Mouse (Mus musculus): ENCODE results near the gene Prrt1. TPM values are rescaled to one million over a fixed set of nuclear protein-coding genes. Genes with fewer than 3 reads are reported as not detected.

Gene Prrt1
- polyA plus RNA-seq, 1 experiment from 2014 or later, result 7.5 TPM

DNA sequence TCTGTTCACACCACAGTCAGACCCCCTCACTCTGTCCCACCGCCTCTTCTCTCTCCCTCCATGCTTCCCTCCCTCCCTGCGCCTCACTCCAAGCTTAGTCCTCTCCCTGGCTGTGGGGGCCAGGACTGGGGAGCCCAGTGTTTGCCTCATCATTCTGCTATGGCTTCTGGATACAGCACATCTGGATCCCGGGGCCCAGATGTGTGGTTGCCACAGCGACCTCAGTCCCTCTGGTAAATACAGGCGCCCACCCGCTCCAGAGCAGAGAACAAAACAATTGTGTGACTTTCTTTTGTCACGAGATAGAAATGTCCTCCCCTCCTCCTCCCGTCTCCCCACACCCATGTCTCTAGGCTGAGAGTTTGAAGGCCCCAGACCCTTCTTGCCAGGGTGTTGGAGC lies 27.3 kb downstream of the Prrt1 start:
- 38% methylated on average over 8 of the region's 8 CpGs for WGBS
- Histone ChIP-seq H3K27ac (no peak overlapping the region), H3K27me3 (peaks cover 27% of the 10 kb centered on the region), H3K9ac (replicated peaks) (0 out of 2 replicates have a peak overlapping the region, but pooled peaks have one; percentile 1), H3K4me1 (replicated peaks) (peaks cover 6% of the 10 kb centered on the region), H3K36me3 (peaks cover 34% of the 10 kb centered on the region), H3K9me3 (no peaks in the 10 kb centered on the region), H3K4me3 (replicated peaks) (no peak overlapping the region), H3K4me2 (replicated peaks) (no peak overlapping the region)
- no peak for ATAC-seq

DNA sequence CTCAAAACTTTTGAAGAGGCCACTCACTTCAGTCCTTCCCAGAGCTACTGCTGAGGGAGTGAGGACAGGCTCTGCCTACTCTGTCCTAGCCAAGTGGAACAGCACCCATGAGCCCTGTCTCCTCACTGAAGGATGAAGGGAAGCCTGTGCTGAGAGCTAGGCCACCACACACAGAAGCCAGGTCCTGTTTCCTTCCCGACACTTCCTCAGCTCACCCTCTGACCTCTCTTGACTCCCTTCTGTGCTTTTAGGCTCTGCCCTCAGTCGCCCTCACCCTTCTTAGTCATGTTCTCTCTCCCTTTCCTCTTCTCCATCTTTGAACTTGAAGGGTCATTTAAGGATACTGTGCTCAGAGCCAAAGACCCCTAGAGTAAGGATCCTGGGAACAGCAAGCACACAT lies 27.9 kb downstream of the Prrt1 start:
- ATAC-seq, result no peak
- no peak overlapping the region for H3K4me2 ChIP-seq (replicated peaks)
- no peak overlapping the region for H3K27ac ChIP-seq
- H3K27me3 ChIP-seq, result peaks cover 27% of the 10 kb centered on the region
- H3K9me3 ChIP-seq, result no peaks in the 10 kb centered on the region
- peaks cover 28% of the 10 kb centered on the region for H3K36me3 ChIP-seq
- WGBS, result 40% methylated on average over 2 of the region's 2 CpGs
- peaks cover 6% of the 10 kb centered on the region for H3K4me1 ChIP-seq (replicated peaks)
- H3K4me3 ChIP-seq (replicated peaks), result no peak overlapping the region
- no peak overlapping the region for H3K9ac ChIP-seq (replicated peaks)

DNA sequence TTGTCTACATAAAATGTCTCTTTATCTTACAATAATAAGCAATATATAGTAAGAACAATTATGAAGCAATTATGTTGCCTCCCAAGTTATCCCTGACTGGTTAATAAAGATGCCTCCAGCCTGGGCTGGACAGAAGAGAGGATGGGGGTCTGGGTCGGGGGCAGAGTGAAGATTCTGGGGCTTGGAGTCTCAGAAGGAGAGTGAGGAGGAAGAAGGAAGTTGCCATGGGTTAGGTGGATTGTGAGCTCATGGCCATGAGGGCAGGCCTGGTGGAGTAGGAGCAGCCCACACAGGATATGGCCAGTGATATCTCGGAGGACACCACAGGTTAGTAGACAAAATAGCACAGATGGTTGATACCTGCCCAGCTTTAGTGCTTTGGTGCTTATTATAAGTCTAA lies 28.8 kb downstream of the Prrt1 start:
- peaks cover 6% of the 10 kb centered on the region for H3K4me1 ChIP-seq (replicated peaks)
- H3K27ac ChIP-seq, result no peak overlapping the region
- no peak for ATAC-seq
- WGBS, result 90% methylated on average over 2 of the region's 2 CpGs
- peaks cover 36% of the 10 kb centered on the region for H3K27me3 ChIP-seq
- no peak overlapping the region for H3K4me2 ChIP-seq (replicated peaks)
- no peaks in the 10 kb centered on the region for H3K9me3 ChIP-seq
- H3K4me3 ChIP-seq (replicated peaks), result no peak overlapping the region
- peaks cover 19% of the 10 kb centered on the region for H3K36me3 ChIP-seq
- no peak overlapping the region for H3K9ac ChIP-seq (replicated peaks)

DNA sequence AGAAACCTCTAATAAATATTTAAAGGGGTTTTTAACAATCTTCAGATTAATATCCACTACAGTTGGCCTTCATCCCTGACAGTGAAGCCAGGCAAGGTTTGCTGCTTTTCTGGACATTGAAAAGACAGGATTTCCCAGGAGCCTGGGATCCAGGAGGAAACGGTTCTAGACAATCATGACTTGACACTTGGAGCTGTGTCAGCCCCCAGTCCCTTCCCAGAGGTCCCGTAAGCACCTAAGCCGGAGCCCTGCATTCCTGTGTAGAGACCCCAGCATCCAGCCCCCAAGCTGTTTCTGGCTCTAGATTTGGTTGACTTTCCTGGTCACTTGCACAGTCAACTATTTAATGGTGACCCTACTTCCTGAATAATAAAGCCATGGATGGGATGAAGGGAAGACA lies 29.3 kb downstream of the Prrt1 start:
- H3K9me3 ChIP-seq, result no peaks in the 10 kb centered on the region
- no peak overlapping the region for H3K4me2 ChIP-seq (replicated peaks)
- no peak overlapping the region for H3K27ac ChIP-seq
- no peak overlapping the region for H3K9ac ChIP-seq (replicated peaks)
- peaks cover 40% of the 10 kb centered on the region for H3K27me3 ChIP-seq
- no peak for ATAC-seq
- peaks cover 14% of the 10 kb centered on the region for H3K36me3 ChIP-seq
- peaks cover 6% of the 10 kb centered on the region for H3K4me1 ChIP-seq (replicated peaks)
- 84% methylated on average over 3 of the region's 3 CpGs for WGBS
- no peak overlapping the region for H3K4me3 ChIP-seq (replicated peaks)

DNA sequence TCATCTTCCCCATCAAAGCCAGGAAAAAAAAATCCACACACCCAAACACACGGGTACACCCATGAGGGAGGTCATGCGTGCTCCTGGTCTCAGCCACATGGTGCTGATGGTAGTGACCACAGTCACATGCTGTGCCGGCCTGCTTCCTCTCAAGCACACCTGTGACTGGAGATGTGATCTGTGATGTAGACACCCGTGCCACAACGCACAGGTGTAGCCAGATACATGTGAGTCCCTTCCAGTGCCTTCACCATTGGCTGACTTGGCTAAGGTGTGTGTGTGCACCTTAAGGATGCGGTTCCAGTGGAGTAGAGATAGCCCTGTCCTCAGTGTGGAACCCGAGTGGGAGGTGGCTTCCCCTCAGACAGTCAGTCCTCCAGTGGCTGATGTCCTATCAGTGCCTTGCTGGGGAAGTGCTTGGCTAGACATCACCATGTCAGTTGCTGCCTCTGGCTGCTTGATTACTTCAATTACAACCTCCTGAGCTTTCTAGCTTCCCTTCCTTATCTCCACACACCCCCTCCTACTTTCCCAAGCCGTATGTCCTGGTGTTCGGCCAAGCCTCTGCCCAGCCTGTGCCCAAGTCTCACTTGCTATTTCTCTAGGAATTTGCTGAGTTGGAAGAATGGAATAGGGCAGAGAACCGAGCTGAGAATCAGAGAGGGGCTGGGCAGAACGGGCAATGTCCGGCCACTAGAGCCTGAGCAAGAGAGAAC lies 30.0 kb downstream of the Prrt1 start:
- Histone ChIP-seq H3K36me3 (peaks cover 9% of the 10 kb centered on the region), H3K27me3 (peaks cover 41% of the 10 kb centered on the region), H3K4me1 (replicated peaks) (peaks cover 6% of the 10 kb centered on the region), H3K27ac (no peak overlapping the region), H3K9ac (replicated peaks) (no peak overlapping the region), H3K4me2 (replicated peaks) (no peak overlapping the region), H3K9me3 (no peaks in the 10 kb centered on the region), H3K4me3 (replicated peaks) (no peak overlapping the region)
- ATAC-seq, result no peak
- WGBS, result 70% methylated on average over 12 of the region's 12 CpGs

DNA sequence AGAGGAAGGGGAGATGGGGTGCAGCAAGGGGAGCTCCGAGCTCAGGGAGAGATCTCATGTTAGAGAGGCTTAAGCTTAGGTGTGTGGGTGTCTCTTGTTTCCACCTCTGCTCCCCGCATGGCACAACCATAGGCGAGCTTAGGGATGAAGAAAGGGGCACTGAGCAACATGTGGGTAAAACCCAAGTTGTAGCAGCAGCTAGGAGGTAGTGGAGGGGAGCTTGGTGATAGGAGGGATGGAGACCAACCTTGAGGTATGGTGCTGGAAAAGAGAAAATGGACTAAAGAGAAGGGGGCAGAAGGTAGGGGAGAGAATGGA lies 30.5 kb downstream of the Prrt1 start:
- no peak for ATAC-seq
- H3K9ac ChIP-seq (replicated peaks), result no peak overlapping the region
- peaks cover 5% of the 10 kb centered on the region; the same call in 1 of the 2 replicates for H3K36me3 ChIP-seq
- WGBS, result 74% methylated on average over 3 of the region's 3 CpGs
- no peak overlapping the region for H3K4me3 ChIP-seq (replicated peaks)
- H3K4me1 ChIP-seq (replicated peaks), result peaks cover 6% of the 10 kb centered on the region
- peaks cover 41% of the 10 kb centered on the region for H3K27me3 ChIP-seq
- H3K4me2 ChIP-seq (replicated peaks), result no peak overlapping the region
- H3K27ac ChIP-seq, result no peak overlapping the region
- no peaks in the 10 kb centered on the region for H3K9me3 ChIP-seq

DNA sequence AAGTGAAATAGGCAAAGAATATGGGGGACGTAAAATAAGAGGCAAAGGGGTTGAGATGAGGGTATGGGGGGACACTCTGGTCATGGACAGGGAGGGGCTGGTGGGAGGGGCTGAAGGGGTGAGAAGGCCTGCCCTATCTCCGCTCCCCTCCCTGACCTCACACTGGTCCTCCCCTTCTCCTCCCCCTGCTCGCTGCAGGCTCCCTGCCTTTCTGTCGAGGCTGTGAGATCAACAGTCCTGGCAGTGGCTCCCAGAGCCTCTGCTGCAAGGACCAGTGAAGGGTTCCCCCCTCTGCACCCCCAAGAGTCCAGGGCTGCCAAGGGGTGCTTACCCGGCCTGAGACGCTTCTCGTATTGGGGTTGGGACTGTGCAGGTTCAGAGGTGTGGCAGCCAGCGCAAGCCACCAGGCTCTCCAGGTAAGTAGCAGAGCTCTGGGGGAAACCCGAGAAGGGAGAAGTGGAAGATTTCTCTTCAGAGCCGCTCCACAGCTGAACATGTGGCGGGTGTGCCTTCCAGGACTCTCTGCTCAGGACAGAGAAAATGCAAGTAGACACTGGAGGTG lies 31.0 kb downstream of the Prrt1 start:
- ATAC-seq, result no peak
- H3K27ac ChIP-seq, result no peak overlapping the region
- H3K9me3 ChIP-seq, result no peaks in the 10 kb centered on the region
- no peak overlapping the region for H3K4me3 ChIP-seq (replicated peaks)
- 42% methylated on average over 11 of the region's 11 CpGs for WGBS
- H3K36me3 ChIP-seq, result 0 out of 2 replicates have a peak, but pooled peaks cover under 1% of the 10 kb centered on the region
- H3K27me3 ChIP-seq, result peaks cover 41% of the 10 kb centered on the region
- H3K4me1 ChIP-seq (replicated peaks), result peaks cover 6% of the 10 kb centered on the region
- no peak overlapping the region for H3K9ac ChIP-seq (replicated peaks)
- no peak overlapping the region for H3K4me2 ChIP-seq (replicated peaks)

DNA sequence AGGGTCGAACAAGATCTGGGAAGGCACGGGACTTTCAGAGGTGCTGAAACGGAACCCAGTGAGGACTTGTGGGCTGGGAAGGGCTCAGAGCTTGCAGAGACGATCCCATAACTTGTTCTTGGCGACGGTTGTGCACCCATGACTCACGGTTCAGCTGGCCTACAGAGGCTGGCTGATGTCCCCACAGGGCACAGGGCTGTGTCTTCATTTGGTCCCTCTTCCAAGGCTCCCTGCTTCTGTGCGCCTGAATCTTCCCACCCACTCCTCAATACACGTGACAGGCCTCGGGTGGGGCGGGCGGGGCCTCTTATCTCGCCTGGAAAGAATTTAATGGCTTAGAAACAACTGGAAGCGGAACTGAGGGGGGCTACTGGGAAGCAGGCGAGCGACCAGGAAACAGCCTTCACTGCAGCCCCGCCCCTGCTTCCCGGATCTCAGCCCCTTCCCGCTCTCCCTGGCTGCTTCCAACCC lies 31.8 kb downstream of the Prrt1 start:
- Histone ChIP-seq H3K4me1 (replicated peaks) (peaks cover 6% of the 10 kb centered on the region), H3K4me3 (replicated peaks) (no peak overlapping the region), H3K4me2 (replicated peaks) (peak overlapping the region; percentile 22), H3K9ac (replicated peaks) (no peak overlapping the region), H3K27ac (no peak overlapping the region), H3K36me3 (no peaks in the 10 kb centered on the region), H3K27me3 (peaks cover 41% of the 10 kb centered on the region), H3K9me3 (no peaks in the 10 kb centered on the region)
- no peak for ATAC-seq
- WGBS, result 10% methylated on average over 19 of the region's 19 CpGs

DNA sequence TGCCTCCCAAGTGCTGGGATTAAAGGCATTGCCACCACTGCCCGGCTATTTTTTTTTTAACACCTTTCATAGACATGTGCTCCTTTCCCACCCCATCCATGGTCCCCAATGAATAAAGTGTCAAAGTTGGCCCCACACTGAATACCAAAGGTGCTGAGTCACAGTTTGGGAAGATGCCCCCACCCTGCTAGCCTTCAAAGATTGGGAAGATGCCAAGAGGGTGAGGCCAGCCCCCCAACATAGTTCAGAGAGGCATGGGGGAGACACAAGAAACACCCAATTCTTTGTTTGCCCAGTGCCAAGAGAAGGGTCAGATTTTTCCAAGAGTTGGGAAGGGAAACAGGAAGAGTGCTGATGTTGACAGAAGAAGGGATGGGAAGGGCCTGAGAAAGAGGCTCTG lies 33.1 kb downstream of the Prrt1 start:
- Histone ChIP-seq H3K4me3 (replicated peaks) (no peak overlapping the region), H3K9me3 (no peaks in the 10 kb centered on the region), H3K4me1 (replicated peaks) (peaks cover 6% of the 10 kb centered on the region; the same call in 1 of the 2 replicates), H3K27me3 (peaks cover 41% of the 10 kb centered on the region), H3K4me2 (replicated peaks) (no peak overlapping the region), H3K36me3 (no peaks in the 10 kb centered on the region), H3K9ac (replicated peaks) (no peak overlapping the region), H3K27ac (no peak overlapping the region)
- no peak for ATAC-seq
- 94% methylated on average over 1 of the region's 1 CpGs for WGBS

DNA sequence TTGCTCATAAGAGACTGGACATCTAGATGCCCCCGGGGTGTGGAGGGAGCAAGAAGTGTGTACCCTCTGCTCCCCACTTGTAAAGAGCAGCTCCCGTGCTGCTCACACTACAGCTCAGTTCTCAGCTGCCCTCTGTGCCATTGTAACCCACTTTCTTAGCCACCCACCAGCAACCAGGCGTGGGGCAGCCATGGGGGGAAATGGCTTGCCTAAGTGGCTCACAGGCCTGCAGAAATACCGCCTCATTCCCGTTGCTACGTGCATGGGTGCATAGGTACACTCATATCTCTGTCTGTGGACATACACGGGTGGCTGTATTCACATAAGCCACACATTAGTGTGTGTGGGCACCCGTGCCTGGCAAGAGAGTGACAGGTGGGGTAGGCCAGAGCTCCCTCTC lies 33.6 kb downstream of the Prrt1 start:
- ATAC-seq, result no peak
- H3K4me2 ChIP-seq (replicated peaks), result no peak overlapping the region
- no peaks in the 10 kb centered on the region for H3K36me3 ChIP-seq
- no peak overlapping the region for H3K4me3 ChIP-seq (replicated peaks)
- no peaks in the 10 kb centered on the region for H3K9me3 ChIP-seq
- H3K27ac ChIP-seq, result no peak overlapping the region
- 82% methylated on average over 8 of the region's 8 CpGs for WGBS
- H3K4me1 ChIP-seq (replicated peaks), result peaks cover 6% of the 10 kb centered on the region; the same call in 1 of the 2 replicates
- H3K27me3 ChIP-seq, result peaks cover 41% of the 10 kb centered on the region
- no peak overlapping the region for H3K9ac ChIP-seq (replicated peaks)

DNA sequence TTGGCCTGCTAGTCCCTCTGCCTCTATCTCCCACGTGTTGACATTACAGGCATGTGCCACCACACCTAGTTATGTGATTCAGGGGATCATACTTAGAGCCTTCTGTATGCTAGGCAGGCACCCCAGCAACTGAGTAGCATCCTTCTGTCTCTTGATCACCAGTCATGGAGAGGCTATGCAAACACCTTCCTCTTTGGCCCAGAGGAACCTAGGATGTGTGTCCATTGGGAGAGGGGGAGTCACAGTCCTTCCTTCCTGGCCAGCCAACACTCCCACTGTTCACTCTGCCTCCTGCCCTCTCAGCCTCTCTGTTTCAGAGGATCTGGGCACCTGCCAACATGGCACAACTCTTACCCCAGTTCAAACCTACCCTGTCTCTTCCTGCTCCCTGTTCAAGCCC lies 34.2 kb downstream of the Prrt1 start:
- 43% methylated on average over 1 of the region's 1 CpGs for WGBS
- H3K27me3 ChIP-seq, result peaks cover 41% of the 10 kb centered on the region

DNA sequence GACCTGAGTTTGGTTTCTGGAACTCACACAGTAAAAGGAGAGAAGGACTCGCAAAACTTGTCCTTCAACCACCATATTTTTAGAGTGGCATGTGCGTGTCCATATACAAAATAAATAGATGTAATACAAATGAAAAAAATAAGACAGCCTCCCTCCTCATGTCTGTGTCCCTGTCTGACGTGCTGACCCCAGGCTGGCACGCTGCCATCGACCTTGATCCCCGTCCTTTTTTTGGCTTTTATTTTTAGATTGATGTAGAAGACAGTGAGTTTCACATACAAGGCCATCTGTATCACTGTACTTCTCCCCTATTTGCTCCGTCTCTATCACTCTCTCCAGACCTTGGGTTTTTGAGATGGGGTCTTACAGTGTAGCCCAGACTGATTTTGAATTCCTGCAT lies 35.1 kb downstream of the Prrt1 start:
- Histone ChIP-seq H3K36me3 (no peaks in the 10 kb centered on the region), H3K9ac (replicated peaks) (no peak overlapping the region), H3K4me2 (replicated peaks) (no peak overlapping the region), H3K27ac (no peak overlapping the region), H3K27me3 (peaks cover 41% of the 10 kb centered on the region), H3K4me1 (replicated peaks) (peaks cover 6% of the 10 kb centered on the region; the same call in 1 of the 2 replicates), H3K9me3 (no peaks in the 10 kb centered on the region), H3K4me3 (replicated peaks) (no peak overlapping the region)
- 78% methylated on average over 7 of the region's 7 CpGs for WGBS
- ATAC-seq, result no peak

More for the DNA sequence above, 34.2 kb downstream of the Prrt1 start:
- Histone ChIP-seq H3K9ac (replicated peaks) (no peak overlapping the region), H3K36me3 (no peaks in the 10 kb centered on the region), H3K9me3 (no peaks in the 10 kb centered on the region), H3K4me2 (replicated peaks) (no peak overlapping the region), H3K27ac (no peak overlapping the region), H3K4me1 (replicated peaks) (peaks cover 6% of the 10 kb centered on the region; the same call in 1 of the 2 replicates), H3K4me3 (replicated peaks) (no peak overlapping the region)
- ATAC-seq, result no peak

Data from midbrain, embryonic 13.5 days (tissue).